Mouse (Mus musculus) embryonic fibroblast, embryonic 13.5 days (primary cell): ENCODE measurements at regions not wholly inside any gene's neighbourhood (a gene's known extent, or its start where the extent isn't known, plus 50 kb on each side); places are given as distances from the start of the nearest gene placed in this dataset.

Experiments
- H3K27ac ChIP-seq: 2 replicates; pipeline ENCODE4 v1.5.1; 2012; ENCODE audit warnings: low read length, control low read depth, inconsistent platforms; ENCODE audit not compliant: insufficient read depth
- H3K4me1 ChIP-seq: 2 replicates; pipeline ENCODE4 v1.6.1; 2011; ENCODE audit warnings: low read length; ENCODE audit not compliant: control insufficient read depth, insufficient read depth
- H3K4me3 ChIP-seq: 2 replicates; pipeline ENCODE4 v1.5.1; 2011; ENCODE audit warnings: mild to moderate bottlenecking, control low read depth, low read length; ENCODE audit not compliant: insufficient read depth
- CTCF ChIP-seq: IDR thresholded peaks from 2 replicates; pipeline ENCODE4 v1.5.1; 2011; ENCODE audit warnings: mild to moderate bottlenecking, control low read depth, low read length, moderate library complexity, borderline replicate concordance; ENCODE audit not compliant: insufficient read depth
- POLR2A ChIP-seq: IDR thresholded peaks from 2 replicates; pipeline ENCODE4 v1.6.1; 2011; ENCODE audit warnings: low read depth, mild to moderate bottlenecking, control low read depth, low read length, moderate library complexity

GRCm38 (mm10) chr1:121247556-121247955, 84.8 kb downstream of the Insig2 start:
- H3K27ac ChIP-seq, result no peak overlapping the region; the same call in 1 of the 2 replicates
- no peak for TF ChIP-seq CTCF
- H3K4me3 ChIP-seq, result no peak overlapping the region
- 0 out of 2 replicates have a peak, but pooled peaks cover 6% of the 10 kb centered on the region for H3K4me1 ChIP-seq

DNA sequence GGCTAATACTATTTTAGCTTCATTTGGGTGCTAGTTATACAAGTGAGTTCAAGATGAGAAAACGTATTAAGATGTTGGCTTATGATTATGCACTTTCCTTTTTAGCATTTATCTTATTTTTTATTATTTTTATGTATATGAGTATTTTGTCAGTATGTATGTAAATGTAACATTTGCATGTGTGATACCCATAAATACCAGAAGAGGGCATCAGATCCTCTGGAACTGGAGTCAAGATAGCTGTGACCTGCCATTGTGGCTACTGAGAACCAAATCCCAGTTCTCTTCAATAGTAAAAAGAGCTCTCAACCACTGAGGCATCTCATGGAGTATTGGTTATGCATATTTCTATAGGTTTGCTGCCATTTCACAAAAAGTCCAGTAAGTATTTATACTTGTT, 83.3 kb downstream of the Insig2 start:
- Histone ChIP-seq H3K27ac (no peak overlapping the region), H3K4me1 (0 out of 2 replicates have a peak, but pooled peaks cover 6% of the 10 kb centered on the region), H3K4me3 (no peak overlapping the region)
- no peak for TF ChIP-seq POLR2A
- no peak for TF ChIP-seq CTCF

DNA sequence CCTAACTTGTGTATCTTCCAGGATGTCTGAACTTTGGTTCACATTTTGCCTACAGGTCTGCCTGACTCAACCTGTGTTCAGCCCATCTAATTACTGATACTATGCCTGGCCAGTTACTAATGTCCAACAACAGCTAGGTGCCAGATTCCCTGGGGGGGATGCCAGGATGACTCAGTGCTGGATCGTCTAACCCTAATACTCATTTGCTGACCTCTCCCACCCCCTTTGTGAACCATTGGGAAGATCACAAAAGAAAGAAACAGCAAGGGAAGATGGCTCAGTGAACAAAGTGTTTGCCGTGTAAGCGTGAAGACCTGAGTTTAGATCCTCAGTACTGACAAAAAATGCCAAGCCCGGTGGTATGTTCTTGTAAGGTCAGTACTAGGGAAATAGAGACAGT, 81.7 kb downstream of the Insig2 start:
- no peak overlapping the region for H3K27ac ChIP-seq
- no peak for TF ChIP-seq CTCF
- TF ChIP-seq POLR2A, result no peak
- H3K4me3 ChIP-seq, result no peak overlapping the region

GRCm38 (mm10) chr1:121252056-121252455, 80.3 kb downstream of the Insig2 start:
- Histone ChIP-seq H3K27ac (no peak overlapping the region), H3K4me3 (no peak overlapping the region), H3K4me1 (0 out of 2 replicates have a peak, but pooled peaks cover 6% of the 10 kb centered on the region)
- TF ChIP-seq CTCF (no peak), POLR2A (no peak)

More for the DNA sequence above, 81.7 kb downstream of the Insig2 start:
- 0 out of 2 replicates have a peak, but pooled peaks cover 6% of the 10 kb centered on the region for H3K4me1 ChIP-seq

DNA sequence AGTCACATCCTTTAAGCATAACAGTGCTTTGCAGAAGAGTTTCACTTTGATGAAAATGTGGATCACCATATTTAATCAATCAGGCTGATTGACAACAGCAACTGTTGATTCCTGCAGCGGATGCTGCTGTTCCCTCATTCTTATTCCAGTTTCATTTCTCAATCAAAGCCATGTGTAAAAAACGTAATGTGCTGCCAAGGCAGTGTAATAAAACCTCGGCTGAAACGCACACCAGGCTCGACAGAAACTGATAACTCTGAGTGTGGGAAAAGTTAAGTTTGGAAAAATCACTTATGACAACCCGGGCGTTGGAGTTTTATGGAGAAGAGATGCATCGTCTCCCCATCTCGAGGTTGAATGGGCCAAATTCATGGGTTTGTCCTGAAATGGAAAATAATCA, 78.2 kb downstream of the Insig2 start:
- H3K4me3 ChIP-seq, result no peak overlapping the region
- H3K4me1 ChIP-seq, result no peaks in the 10 kb centered on the region
- TF ChIP-seq CTCF (no peak), POLR2A (no peak)
- H3K27ac ChIP-seq, result no peak overlapping the region
